Mouse (Mus musculus): ENCODE measurements around the gene Agpat4.
A peak's percentile ranks its signal among the peaks of the same experiment; 100 is the strongest.

The Agpat4 gene

GRCm38 (mm10) chr17:12186341-12186740, 67.8 kb downstream of the Agpat4 start:
- DNase-seq (ENCODE audit: low read depth, low spot score) = no peak

GRCm38 (mm10) chr17:12187782-12188181, 69.3 kb downstream of the Agpat4 start:
- peak; percentile 88 for DNase-seq (ENCODE audit: low read depth, low spot score)

GRCm38 (mm10) chr17:12195137-12195536, 76.6 kb downstream of the Agpat4 start:
- no peak for DNase-seq (ENCODE audit: low read depth, low spot score)

DNA sequence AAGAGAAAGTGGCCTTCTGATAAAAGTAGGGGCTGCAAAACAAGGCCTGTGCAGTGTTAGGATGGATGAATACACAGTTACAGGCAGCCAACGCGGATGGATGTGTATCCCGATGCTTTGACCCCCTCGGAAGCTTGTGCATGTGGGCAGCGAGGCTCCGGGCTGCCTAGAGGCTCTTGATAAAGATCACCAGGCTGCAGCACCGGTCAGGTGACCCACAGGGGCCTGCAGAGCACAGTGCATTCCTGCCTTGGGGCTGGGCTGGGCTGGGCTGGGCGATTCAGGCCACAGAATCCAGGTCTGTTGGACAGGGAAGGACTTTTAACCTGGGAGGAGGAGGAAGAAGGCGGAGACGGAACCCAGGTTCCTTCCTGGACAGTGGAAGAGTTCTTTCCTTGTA, 77.1 kb downstream of the Agpat4 start:
- DNase-seq (ENCODE audit: low read depth, low spot score) = no peak

DNA sequence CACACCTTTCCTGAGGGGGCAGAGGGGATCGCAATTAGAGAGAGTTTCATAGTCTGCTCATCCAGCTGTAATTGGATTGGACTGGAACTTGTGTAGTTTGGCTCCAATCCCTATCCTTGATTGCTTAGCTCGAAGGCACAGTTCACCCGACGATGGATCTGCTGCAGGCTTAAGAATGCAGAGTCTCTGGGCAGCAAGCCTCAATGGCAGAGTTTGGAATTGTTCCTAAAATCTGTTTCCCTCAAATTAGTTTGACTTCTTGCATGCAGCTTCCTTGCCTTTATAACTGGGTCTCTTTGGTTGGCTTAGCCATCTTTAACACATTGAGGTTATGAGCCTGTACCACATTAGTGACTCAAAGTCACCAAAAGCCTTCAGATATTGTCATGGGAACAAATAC, 81.4 kb downstream of the Agpat4 start:
- no peak for DNase-seq (ENCODE audit: low read depth, low spot score)

DNA sequence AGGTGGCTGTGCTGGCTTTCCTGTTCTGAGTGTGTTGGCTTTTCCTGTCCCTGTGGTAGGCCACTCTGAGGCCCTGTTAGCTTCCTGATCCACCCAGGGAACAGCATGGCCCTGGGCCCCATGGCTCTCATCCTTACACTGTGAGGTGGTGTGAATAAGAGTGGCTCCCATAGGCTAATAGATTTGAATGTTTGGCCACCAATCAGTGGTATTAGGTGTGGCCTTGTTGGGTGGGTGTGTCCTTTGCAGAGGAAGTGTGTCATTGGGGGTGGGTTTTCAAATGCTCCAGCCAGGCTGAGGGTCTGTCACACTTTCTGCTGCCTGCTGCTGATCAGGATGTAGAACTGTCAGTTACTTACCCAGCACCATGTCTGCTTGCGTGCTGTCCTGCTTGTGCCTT, 82.6 kb downstream of the Agpat4 start:
- DNase-seq (ENCODE audit: low read depth, low spot score) = no peak

- DNase-seq (ENCODE audit: low read depth, low spot score) = peak; percentile 85
Measured at GRCm38 (mm10) chr17:12203414-12203897, 85.0 kb downstream of the Agpat4 start.

DNA sequence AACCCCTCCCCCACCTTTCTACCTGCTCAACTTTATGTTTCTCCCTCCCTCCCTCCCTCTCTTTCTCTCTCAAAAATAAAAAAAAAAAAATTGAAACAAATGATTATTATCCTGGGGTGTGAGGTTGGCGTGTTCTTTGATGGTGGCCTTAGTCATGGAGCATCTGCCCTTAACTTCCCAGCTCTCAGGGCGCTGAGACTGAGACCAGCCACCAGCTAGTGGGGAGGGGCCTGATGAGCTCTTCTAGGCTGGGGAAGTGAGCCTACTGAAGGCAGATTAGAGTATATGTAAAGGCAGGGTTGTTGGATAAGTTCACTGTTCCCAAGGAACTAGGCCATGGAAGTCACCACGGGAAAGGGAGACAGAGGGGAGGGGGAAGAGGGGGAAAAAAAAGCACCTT, 85.7 kb downstream of the Agpat4 start:
- DNase-seq (ENCODE audit: low read depth, low spot score) = no peak

- no peak for DNase-seq (ENCODE audit: low read depth, low spot score)
Measured at GRCm38 (mm10) chr17:12204689-12205014, 86.1 kb downstream of the Agpat4 start.

DNA sequence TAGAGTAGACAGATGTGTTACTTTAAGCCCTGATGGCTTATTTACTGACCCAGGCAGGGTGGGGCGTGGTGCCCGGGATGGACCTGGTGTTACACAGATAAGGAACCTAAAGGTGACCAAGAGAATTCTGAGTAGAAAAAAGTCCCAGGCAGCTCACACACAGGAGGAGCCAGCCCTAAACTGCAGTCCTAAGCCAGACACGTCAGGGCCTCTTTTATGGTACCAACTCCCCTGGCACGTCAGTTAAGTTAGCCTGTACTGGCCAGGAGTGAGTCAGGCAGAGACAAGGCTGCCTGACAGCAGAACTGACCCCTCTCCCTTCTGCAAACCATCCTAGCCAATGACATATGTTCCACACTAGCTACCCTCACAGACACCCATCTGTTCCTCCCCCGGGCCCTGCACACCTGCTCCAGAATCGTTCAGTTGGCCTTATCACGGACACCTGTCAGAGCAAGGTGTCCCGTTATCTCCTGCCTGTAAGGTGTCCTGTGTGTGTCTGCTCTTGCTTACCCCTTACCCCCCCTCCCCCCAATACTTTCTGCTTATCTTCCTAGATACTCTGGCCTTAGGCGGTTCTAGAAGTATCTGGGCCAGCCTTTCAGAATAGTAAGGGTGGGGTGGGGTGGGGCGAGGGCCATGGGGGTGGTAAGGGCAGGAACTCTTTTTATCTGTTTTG, 86.7 kb downstream of the Agpat4 start:
- peak; percentile 55 for DNase-seq (ENCODE audit: low read depth, low spot score)

DNA sequence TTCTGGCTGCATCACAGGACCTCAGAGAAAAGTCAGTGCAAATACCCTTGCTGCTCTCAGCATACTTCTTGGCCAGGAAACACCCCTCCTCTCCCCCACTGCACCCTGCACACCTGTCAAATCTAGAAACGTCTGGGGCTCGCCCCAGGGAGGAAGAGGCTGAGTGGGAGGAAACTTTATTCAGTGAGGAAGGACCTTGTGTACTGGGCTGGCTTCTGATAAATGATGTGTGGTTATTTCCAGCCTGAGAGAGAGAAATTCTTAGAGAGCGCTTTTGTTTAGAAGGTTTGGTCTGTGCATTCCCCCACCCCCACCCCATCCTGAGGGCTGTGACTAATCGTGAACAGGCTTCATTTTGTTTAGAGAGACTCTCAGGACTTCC, 87.2 kb downstream of the Agpat4 start:
- peak; percentile 78 for DNase-seq (ENCODE audit: low read depth, low spot score)

- DNase-seq (ENCODE audit: low read depth, low spot score) = no peak
Measured at GRCm38 (mm10) chr17:12206248-12206647, 87.7 kb downstream of the Agpat4 start.

DNA sequence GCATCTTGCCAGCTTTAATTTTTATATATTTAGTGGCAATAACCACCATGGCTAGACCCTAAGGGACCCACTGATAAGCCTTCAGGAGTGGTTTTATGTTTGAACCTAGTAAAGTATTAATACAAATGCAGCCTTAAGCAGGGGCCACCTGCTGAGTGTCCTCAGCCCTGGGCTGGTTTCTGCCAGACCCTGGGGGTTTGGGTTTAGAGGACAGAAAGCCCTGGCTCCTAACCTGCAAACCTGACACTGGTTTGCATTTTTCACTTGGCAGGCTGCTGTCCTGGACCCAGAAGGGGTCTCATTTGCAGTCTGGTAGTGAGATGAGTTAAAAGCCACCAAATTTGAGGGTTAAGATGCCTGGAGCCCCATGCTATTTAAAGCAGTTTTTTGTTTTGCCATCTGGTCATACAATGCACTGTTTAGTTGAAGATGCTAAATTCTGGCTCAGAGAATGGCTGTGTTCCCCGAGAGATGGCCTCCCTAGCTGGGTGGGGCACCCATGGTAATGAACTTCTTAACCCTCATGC, 88.6 kb downstream of the Agpat4 start:
- DNase-seq (ENCODE audit: low read depth, low spot score) = no peak

- no peak for DNase-seq (ENCODE audit: low read depth, low spot score)
Measured at GRCm38 (mm10) chr17:12209481-12209880, 91.0 kb downstream of the Agpat4 start.

DNA sequence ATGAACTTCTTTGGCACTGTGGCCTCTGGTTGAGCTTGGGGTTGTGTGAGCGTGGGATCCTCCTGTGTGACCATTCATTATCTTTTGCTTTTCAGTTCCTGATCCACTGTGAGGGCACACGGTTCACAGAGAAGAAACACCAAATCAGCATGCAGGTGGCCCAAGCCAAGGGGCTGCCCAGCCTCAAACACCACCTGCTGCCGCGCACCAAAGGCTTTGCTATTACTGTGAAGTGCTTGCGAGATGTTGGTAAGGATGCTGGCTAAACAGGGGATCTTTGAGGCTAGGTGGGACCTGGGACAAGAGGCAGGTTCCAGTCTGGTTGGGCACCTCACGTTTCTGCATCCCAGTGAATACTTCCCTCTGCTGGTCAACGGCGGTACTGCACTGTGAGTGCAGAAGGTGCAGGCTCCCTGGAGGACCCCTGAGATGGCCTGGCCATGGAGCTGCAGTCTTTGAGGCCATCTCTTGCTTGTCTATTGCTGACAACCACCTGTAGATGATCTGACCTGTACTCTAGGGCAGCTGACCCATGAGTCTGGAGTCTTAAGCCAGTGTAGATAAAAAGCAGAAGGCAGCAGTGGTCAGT, 92.1 kb downstream of the Agpat4 start:
- DNase-seq (ENCODE audit: low read depth, low spot score) = peak; percentile 86

DNA sequence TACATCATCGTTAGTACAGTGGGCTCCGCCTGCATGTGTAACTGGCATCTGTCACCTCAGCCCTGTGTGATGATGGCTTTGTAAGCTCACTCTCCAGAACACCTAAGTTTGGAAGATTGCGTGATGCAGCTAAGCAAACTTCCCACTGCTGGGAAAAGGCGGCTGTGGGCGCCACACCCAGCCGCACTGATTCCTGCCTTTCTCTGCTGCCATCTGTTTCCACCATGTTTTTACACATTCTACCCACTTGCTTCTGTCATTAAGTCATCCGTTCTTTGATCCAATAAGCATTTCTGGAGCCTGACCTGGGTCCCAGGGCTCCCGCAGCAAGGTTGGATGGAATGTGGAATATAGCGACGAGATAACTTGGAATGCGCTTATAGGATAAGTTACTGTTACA, 93.4 kb downstream of the Agpat4 start:
- DNase-seq (ENCODE audit: low read depth, low spot score) = peak; percentile 57

- DNase-seq (ENCODE audit: low read depth, low spot score) = peak; percentile 86
Measured at GRCm38 (mm10) chr17:12212341-12212740, 93.8 kb downstream of the Agpat4 start.

- peak; percentile 69 for DNase-seq (ENCODE audit: low read depth, low spot score)
Measured at GRCm38 (mm10) chr17:12213430-12213829, 94.9 kb downstream of the Agpat4 start.

- no peak for DNase-seq (ENCODE audit: low read depth, low spot score)
Measured at GRCm38 (mm10) chr17:12216224-12216623, 97.7 kb downstream of the Agpat4 start.

GRCm38 (mm10) chr17:12221926-12222325, 103.4 kb downstream of the Agpat4 start:
- DNase-seq (ENCODE audit: low read depth, low spot score) = peak; percentile 90

GRCm38 (mm10) chr17:12223682-12224081, 105.2 kb downstream of the Agpat4 start:
- DNase-seq (ENCODE audit: low read depth, low spot score) = peak; percentile 55

GRCm38 (mm10) chr17:12224145-12224544, 105.6 kb downstream of the Agpat4 start:
- peak; percentile 61 for DNase-seq (ENCODE audit: low read depth, low spot score)

- DNase-seq (ENCODE audit: low read depth, low spot score) = peak; percentile 93
Measured at GRCm38 (mm10) chr17:12224551-12224950, 106.0 kb downstream of the Agpat4 start.

Data from brain, adult 2 months (tissue).